Mouse (Mus musculus) midbrain, embryonic 14.5 days (tissue): ENCODE data around the gene Krt20. TPM values are rescaled to one million over a fixed set of nuclear protein-coding genes. Genes with fewer than 3 reads are reported as not detected.

ENCODE experiments used
- ATAC-seq: fragments of 200-750 bp; cut with Nextera tagmentation; 2 replicates; pipeline ENCODE4 v1.8.0; 2017; ENCODE audit warnings: moderate number of reproducible peaks, moderate library complexity; ENCODE audit not compliant: low FRiP score, low TSS enrichment
- DNase-seq: peaks from one replicate; pipeline ENCODE4 v3.0.0-alpha.2; 2015
- H3K27ac ChIP-seq: fragments of 300-500 bp; sonication (generic); replicated peaks from 2 replicates; pipeline ENCODE4 v1.5.1; 2014; ENCODE audit warnings: mild to moderate bottlenecking, low read depth, low read length, moderate library complexity
- H3K27me3 ChIP-seq: fragments of 300-500 bp; sonication (generic); 2 replicates; pipeline ENCODE4 v1.6.1; 2014; ENCODE audit warnings: low read length, control low read depth, mixed read lengths; ENCODE audit not compliant: control insufficient read depth, insufficient read depth
- H3K36me3 ChIP-seq: fragments of 300-500 bp; sonication (generic); 2 replicates; pipeline ENCODE4 v1.6.1; 2014; ENCODE audit warnings: low read length, control low read depth; ENCODE audit not compliant: control insufficient read depth, insufficient read depth
- H3K4me1 ChIP-seq: fragments of 300-500 bp; sonication (generic); 2 replicates; pipeline ENCODE4 v1.6.1; 2014; ENCODE audit warnings: mild to moderate bottlenecking, antibody characterized with exemption, low read length, control low read depth; ENCODE audit not compliant: control insufficient read depth, insufficient read depth
- H3K4me2 ChIP-seq: fragments of 300-500 bp; sonication (generic); 2 replicates; pipeline ENCODE4 v1.6.1; 2014; ENCODE audit warnings: mild to moderate bottlenecking, low read length, moderate library complexity
- H3K4me3 ChIP-seq: fragments of 300-500 bp; sonication (generic); replicated peaks from 2 replicates; pipeline ENCODE4 v1.5.1; 2014; ENCODE audit warnings: low read depth, low read length
- H3K9ac ChIP-seq: fragments of 300-500 bp; sonication (generic); replicated peaks from 2 replicates; pipeline ENCODE4 v1.6.1; 2014; ENCODE audit warnings: mild to moderate bottlenecking, low read length, moderate library complexity
- H3K9me3 ChIP-seq: fragments of 300-500 bp; sonication (generic); 2 replicates; pipeline ENCODE4 v1.6.1; 2016; ENCODE audit warnings: low read length, control low read depth, mixed read lengths; ENCODE audit not compliant: control insufficient read depth
- WGBS: fragments of 180-500 bp; shearing (Covaris S2); extraction: QIAGEN DNeasy Blood & Tissue Kit; methylation state at CpG from one replicate; pipeline ENCODE4 v1.1.7; 2014; 5-methylcytosine and 5-hydroxymethylcytosine counted together
- polyA plus RNA-seq: library from polyadenylated mRNA; unstranded; fragments of >200 nt; fragmentation: Nextera tagmentation; extraction: Ambion mirVana; gene quantifications from 2 replicates; pipeline ENCODE4 v1.2.1, GENCODE M21; 2014

Gene Krt20
- 0.11 TPM in 1 of 2 replicates, not detected in the other for polyA plus RNA-seq

DNA sequence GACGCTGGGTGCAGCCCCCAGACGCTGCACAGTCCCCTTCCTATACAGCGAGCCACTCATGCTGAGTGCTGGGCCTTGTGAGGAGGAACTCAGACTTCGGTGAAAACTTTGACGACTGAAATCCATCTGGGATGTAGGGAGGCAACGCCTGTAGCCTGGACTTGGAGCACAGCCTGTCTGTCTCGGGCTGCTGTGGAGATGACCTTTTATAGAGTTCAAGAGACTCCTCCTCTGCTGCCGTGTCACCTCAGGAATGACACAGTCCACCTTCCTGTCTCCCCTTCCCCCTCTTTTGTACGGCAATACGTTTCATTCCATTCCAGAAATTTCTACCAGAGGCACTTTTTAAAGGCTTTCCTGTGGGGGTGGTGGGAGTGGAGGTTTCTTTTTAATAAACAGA, at the start of gene Krt20:
Gene Krt20, minus strand, starts transcription at position 179 of the 400 bp plus-strand sequence.
- Histone ChIP-seq H3K9me3 (no peaks in the 10 kb centered on the region), H3K4me3 (no peak within 1 kb of the TSS), H3K27ac (no peak within 1 kb of the TSS), H3K27me3 (no peaks in the 10 kb centered on the region), H3K36me3 (no peaks in the 10 kb centered on the region), H3K4me1 (no peaks in the 10 kb centered on the region), H3K4me2 (no peak within 1 kb of the TSS), H3K9ac (no peak within 1 kb of the TSS)
- no peak for DNase-seq
- ATAC-seq, result no peak
- 67% methylated on average over 10 of the region's 10 CpGs for WGBS

DNA sequence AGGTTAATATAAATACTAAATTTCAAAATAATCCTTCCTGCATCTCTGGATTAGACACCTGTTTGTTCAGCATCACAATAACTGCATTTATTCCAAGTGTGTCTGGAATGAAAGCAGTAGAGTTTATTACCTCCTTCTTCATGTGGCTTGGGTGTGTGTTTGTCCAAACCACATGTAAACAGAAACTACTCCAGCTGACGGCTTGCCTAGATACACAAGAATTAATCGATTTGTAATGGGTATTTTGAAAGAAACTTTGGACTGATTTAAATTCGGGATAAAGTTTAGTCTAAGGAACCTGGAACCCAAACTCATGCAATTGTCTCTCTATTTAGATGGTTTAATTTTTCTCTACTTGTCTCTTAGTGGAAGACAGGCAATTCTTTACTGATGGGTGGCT, 37.0 kb upstream of the Krt20 start:
- no peak overlapping the region for H3K9ac ChIP-seq
- no peak overlapping the region for H3K27ac ChIP-seq
- H3K4me3 ChIP-seq, result no peak overlapping the region
- no peak for DNase-seq
- no peaks in the 10 kb centered on the region for H3K27me3 ChIP-seq
- H3K4me2 ChIP-seq, result no peak overlapping the region
- H3K36me3 ChIP-seq, result no peaks in the 10 kb centered on the region
- H3K9me3 ChIP-seq, result no peaks in the 10 kb centered on the region
- WGBS, result 79% methylated on average over 3 of the region's 3 CpGs
- H3K4me1 ChIP-seq, result no peaks in the 10 kb centered on the region
- ATAC-seq, result no peak

DNA sequence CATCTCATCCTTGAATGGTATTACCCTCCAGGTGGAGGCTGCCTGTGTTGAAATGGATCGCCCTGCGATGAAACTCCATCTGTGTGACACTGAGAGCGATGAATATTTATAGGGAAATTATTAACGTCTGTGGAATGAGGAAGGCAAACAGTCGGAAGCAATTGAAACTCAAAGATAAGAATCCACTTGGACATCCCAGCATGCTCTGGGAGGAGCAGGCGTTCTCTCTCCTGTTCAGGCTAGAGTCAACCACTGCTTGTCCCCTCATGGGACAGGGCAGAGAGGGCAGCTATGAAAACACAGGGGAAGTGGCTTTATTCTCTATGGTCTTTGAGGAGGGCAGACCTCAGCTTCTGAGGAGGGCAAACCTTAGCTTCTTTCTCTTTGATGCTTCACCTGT, 35.5 kb upstream of the Krt20 start:
- no peaks in the 10 kb centered on the region for H3K4me1 ChIP-seq
- ATAC-seq (no peak), DNase-seq (no peak)
- H3K27me3 ChIP-seq, result no peaks in the 10 kb centered on the region
- no peak overlapping the region for H3K4me3 ChIP-seq
- H3K4me2 ChIP-seq, result no peak overlapping the region
- no peaks in the 10 kb centered on the region for H3K36me3 ChIP-seq
- no peaks in the 10 kb centered on the region for H3K9me3 ChIP-seq
- H3K9ac ChIP-seq, result no peak overlapping the region
- WGBS, result 80% methylated on average over 6 of the region's 6 CpGs
- H3K27ac ChIP-seq, result no peak overlapping the region

DNA sequence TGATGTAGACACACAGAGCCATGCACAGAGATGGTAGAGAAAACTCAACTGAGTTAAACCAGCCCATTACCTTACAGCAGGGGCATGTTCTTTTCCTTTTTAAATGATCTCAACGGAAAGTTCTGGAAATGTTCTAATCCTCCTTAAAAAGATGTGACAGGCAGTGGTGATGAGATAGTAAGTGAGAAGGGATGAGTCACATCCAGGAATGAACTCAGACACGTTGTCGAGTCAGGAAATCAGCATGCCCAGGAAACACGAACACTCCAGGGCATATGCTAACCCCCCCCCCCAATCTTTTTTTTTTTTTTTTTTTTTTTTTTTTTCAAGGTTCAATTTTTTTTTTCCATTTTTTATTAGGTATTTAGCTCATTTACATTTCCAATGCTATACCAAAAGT, 34.5 kb upstream of the Krt20 start:
- ATAC-seq (no peak), DNase-seq (no peak)
- Histone ChIP-seq H3K27me3 (no peaks in the 10 kb centered on the region), H3K4me2 (no peak overlapping the region), H3K4me3 (no peak overlapping the region), H3K36me3 (no peaks in the 10 kb centered on the region), H3K9ac (no peak overlapping the region), H3K4me1 (no peaks in the 10 kb centered on the region), H3K27ac (no peak overlapping the region), H3K9me3 (no peaks in the 10 kb centered on the region)
- WGBS, result 85% methylated on average over 4 of the region's 4 CpGs

DNA sequence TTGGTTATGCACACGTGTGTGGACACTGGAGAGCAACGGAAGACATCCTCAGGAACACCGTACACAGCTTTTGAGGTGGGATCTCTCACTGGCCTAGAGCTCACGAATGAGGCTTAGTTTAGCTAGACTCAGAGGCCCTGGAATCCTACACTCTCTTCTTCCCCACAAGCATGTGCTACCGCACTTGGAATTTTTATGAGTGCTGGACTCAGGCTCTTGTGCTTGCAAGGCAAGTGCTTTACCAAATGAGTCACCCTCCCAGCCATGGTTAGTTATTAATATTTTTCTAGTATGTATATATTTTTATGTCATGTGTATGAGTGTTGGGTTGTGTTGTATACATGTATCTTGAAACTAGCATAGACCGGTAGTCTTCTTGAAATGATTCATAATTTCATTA, 34.0 kb upstream of the Krt20 start:
- H3K27ac ChIP-seq, result no peak overlapping the region
- ATAC-seq (no peak), DNase-seq (no peak)
- H3K4me2 ChIP-seq, result no peak overlapping the region
- 94% methylated on average over 6 of the region's 6 CpGs for WGBS
- no peak overlapping the region for H3K4me3 ChIP-seq
- H3K9me3 ChIP-seq, result no peaks in the 10 kb centered on the region
- no peaks in the 10 kb centered on the region for H3K36me3 ChIP-seq
- H3K4me1 ChIP-seq, result no peaks in the 10 kb centered on the region
- no peaks in the 10 kb centered on the region for H3K27me3 ChIP-seq
- H3K9ac ChIP-seq, result no peak overlapping the region

DNA sequence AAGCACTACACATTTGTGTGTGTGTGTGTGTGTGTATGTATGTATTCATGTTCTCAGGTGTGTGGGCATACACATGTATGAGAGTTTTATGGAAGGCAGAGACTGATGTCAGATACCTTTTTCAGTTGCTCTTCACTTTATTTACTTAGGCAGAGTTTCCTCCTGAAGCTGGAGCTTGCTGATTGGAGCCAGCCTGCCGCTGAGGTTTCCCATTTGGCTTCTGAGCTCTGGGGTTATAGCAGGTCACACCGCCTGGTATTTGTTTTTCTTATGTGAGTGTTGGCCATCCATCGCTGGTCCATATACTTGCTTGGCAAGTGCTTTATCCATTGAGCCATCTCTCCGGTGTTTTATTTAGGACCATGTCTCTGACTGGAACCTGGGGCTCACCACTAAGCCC, 31.3 kb upstream of the Krt20 start:
- Histone ChIP-seq H3K9me3 (no peaks in the 10 kb centered on the region), H3K4me2 (no peak overlapping the region), H3K9ac (no peak overlapping the region), H3K4me3 (no peak overlapping the region), H3K36me3 (no peaks in the 10 kb centered on the region), H3K27ac (no peak overlapping the region), H3K4me1 (no peaks in the 10 kb centered on the region), H3K27me3 (no peaks in the 10 kb centered on the region)
- DNase-seq, result no peak
- ATAC-seq, result no peak
- WGBS, result 90% methylated on average over 4 of the region's 4 CpGs

DNA sequence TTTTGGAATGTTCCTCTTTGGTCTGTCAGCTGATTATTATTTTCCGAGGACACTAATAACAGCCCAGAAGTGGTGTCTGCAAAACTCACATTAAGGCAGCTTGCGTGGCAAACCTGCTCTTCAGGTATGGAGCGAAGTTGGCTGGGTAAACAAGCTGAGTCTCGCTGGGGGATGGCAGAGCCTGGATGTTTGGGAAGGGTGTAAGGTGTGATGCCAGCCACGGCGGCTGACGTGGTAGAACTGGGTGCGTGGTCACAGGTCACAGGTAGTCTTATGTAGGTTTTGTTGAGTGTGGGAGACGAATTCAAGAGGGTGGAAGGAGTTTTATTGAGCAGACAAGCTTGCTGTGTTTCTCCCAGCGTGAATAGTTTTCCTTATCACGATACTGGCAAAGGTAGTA, 30.6 kb upstream of the Krt20 start:
- Histone ChIP-seq H3K4me3 (no peak overlapping the region), H3K9me3 (no peaks in the 10 kb centered on the region), H3K27me3 (no peaks in the 10 kb centered on the region), H3K4me2 (no peak overlapping the region), H3K4me1 (no peaks in the 10 kb centered on the region), H3K36me3 (no peaks in the 10 kb centered on the region), H3K27ac (no peak overlapping the region), H3K9ac (no peak overlapping the region)
- 91% methylated on average over 11 of the region's 11 CpGs for WGBS
- ATAC-seq (no peak), DNase-seq (no peak)

DNA sequence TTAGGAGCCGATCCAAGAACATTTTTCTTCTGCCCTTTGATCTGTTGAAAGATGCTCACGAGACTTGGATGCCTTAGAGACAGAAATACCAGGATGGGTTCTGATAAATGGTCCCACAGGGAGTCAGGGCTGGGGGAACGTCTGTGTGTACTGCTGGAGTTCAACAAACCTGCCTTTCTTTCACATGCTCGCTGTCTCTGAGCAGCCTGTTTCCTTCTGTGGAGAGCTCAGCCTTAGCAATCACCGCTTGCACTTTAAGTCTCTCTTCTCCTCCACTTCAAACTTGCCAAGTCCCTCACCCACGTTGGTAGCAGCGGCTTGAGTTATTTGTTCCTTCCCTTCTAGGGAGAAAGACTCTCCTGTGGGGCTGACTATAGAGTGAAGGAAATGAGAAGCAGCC, 28.4 kb upstream of the Krt20 start:
- H3K9ac ChIP-seq, result no peak overlapping the region
- 51% methylated on average over 7 of the region's 7 CpGs for WGBS
- no peaks in the 10 kb centered on the region for H3K36me3 ChIP-seq
- no peak overlapping the region for H3K4me3 ChIP-seq
- DNase-seq, result peak; percentile 16
- no peaks in the 10 kb centered on the region for H3K27me3 ChIP-seq
- no peak for ATAC-seq
- H3K4me1 ChIP-seq, result no peaks in the 10 kb centered on the region
- no peak overlapping the region for H3K4me2 ChIP-seq
- no peaks in the 10 kb centered on the region for H3K9me3 ChIP-seq
- H3K27ac ChIP-seq, result no peak overlapping the region

DNA sequence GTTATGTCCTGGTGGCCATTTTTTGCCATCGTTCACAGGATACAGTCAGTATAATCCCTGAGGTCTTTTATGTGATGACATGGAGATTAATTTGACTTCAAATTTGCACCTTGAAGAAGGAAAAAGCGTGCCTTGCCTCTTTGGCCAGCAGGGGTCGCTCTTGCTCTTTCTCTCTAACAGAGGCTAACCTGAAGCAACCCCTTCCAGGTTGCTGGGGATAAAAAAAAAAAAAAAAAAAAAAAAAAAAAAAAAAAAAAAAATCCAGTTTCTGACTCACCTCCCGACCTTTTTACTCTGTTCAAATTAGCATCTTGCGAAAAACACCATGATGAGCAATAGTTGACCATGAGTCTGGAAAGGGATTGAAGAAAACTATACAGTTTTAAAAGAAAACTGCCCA, 26.9 kb upstream of the Krt20 start:
- Histone ChIP-seq H3K9ac (no peak overlapping the region), H3K9me3 (no peaks in the 10 kb centered on the region), H3K27ac (no peak overlapping the region), H3K36me3 (no peaks in the 10 kb centered on the region), H3K4me1 (no peaks in the 10 kb centered on the region), H3K4me3 (no peak overlapping the region), H3K27me3 (no peaks in the 10 kb centered on the region), H3K4me2 (no peak overlapping the region)
- 5% methylated on average over 5 of the region's 5 CpGs for WGBS
- ATAC-seq, result no peak
- DNase-seq, result peak; percentile 95
